Mouse (Mus musculus) G1E (cell line): ENCODE data around the gene Rbm15.

Experiments
- CTCF ChIP-seq: IDR thresholded peaks from 2 replicates; pipeline ENCODE4 v1.5.1; 2012; ENCODE audit warnings: low read depth, low read length, inconsistent platforms, mixed read lengths
- GATA1 ChIP-seq: IDR thresholded peaks from 2 replicates; pipeline ENCODE4 v1.6.1; 2012; ENCODE audit warnings: borderline replicate concordance, low read length, inconsistent platforms, mixed read lengths

DNA sequence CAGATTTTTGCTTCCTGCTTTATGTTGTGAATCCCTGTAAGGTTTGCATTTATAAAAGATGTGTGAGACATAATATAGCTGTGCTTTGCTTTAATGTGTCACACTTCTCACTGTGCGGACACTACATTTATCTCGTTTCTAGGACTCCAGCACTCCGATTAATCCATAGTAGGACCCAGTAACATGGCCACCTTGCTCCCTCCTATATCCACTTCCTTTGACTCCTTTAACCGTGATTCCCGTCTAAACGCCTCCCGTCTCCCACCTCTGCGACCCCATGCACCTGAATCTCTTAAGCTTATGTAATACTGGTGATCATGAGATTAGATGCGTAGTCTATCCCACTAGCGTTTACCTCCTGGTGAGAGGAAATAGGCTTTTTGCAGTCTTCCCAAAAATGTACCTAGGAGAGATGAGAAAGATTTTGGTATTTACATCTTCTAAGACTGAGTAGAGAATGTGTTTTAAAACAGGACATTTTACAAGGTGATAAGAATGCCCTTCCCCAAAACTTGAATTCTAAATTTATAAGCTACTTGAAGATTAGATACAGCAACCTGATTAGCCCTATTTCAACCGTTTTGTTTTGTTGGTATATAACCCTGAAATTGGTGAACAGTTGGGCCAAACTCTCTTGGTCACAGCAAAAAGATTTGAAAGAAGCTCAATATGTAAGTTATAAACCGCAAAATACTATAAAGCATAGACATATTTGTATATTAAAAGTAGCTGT, 895 bp upstream of the Rbm15 start:
- no peak for TF ChIP-seq CTCF
- TF ChIP-seq GATA1, result no peak
